Mouse (Mus musculus) ES-Bruce4 (cell line): ENCODE results near the gene Spata31d1d.

Source experiments
- CTCF ChIP-seq: IDR thresholded peaks from one replicate; pipeline ENCODE4 v1.8.1; 2011; ENCODE audit warnings: low read depth, low read length
- POLR2A ChIP-seq: IDR thresholded peaks from one replicate; pipeline ENCODE4 v1.8.1; 2011; ENCODE audit warnings: low read length; ENCODE audit not compliant: insufficient read depth

GRCm38 (mm10) chr13:59710230-59710629, 21.3 kb downstream of the Spata31d1d start, which contains the start of gene Spata31d1a:
- TF ChIP-seq POLR2A (no peak), CTCF (no peak)
